Mouse (Mus musculus) layer of hippocampus, adult 8-10 months (tissue): ENCODE results near the gene Ptpn12. TPM values are rescaled to one million over a fixed set of nuclear protein-coding genes. Genes with fewer than 3 reads are reported as not detected.

Source experiments
- DNase-seq, 2 experiments: peaks; one replicate each; pipeline ENCODE4 v3.0.0; 2022; ENCODE audit warnings: low spot score in 2 of 2
- total RNA-seq, 4 experiments: library from RNA; stranded (reverse); gene quantifications; 2 replicates each; pipeline ENCODE4 v1.2.4; 2022

Gene Ptpn12
- 10 to 100 TPM; 36.3 to 42.8 (median 38.0) TPM for total RNA-seq

- peak; percentile 92 to 94 for DNase-seq
Observed at GRCm38 (mm10) chr5:21055820-21056531, at the start of gene Ptpn12. Gene Ptpn12, minus strand, starts transcription at chr5:21055911.

- no peak for DNase-seq
Observed at GRCm38 (mm10) chr5:21091179-21091578, 35.5 kb upstream of the Ptpn12 start.

- no peak for DNase-seq
Observed at GRCm38 (mm10) chr5:21057217-21057616, 1.5 kb upstream of the Ptpn12 start.

- DNase-seq, result no peak
Observed at GRCm38 (mm10) chr5:21056595-21056994, 884 bp upstream of the Ptpn12 start.

- peak; percentile 27 to 42 for DNase-seq
Observed at GRCm38 (mm10) chr5:21055071-21055819, 466 bp downstream of the Ptpn12 start.

GRCm38 (mm10) chr5:21054472-21055070, 1.1 kb downstream of the Ptpn12 start:
- DNase-seq, result peak; percentile 42 to 46

- DNase-seq, result no peak
Observed at GRCm38 (mm10) chr5:21053571-21054307, 2.0 kb downstream of the Ptpn12 start.

- no peak for DNase-seq
Observed at GRCm38 (mm10) chr5:21052521-21052920, 3.2 kb downstream of the Ptpn12 start.

GRCm38 (mm10) chr5:21050770-21051122, 5.0 kb downstream of the Ptpn12 start:
- DNase-seq, result no peak

- no peak for DNase-seq
Observed at GRCm38 (mm10) chr5:21050061-21050769, 5.5 kb downstream of the Ptpn12 start.

- no peak for DNase-seq
Observed at GRCm38 (mm10) chr5:21049006-21049405, 6.7 kb downstream of the Ptpn12 start.

GRCm38 (mm10) chr5:21047114-21047513, 8.6 kb downstream of the Ptpn12 start:
- no peak for DNase-seq

- no peak for DNase-seq
Observed at GRCm38 (mm10) chr5:21046150-21047048, 9.3 kb downstream of the Ptpn12 start.

- DNase-seq, result no peak
Observed at GRCm38 (mm10) chr5:21045462-21045861, 10.2 kb downstream of the Ptpn12 start.

GRCm38 (mm10) chr5:21038100-21038499, 17.6 kb downstream of the Ptpn12 start:
- DNase-seq, result no peak

GRCm38 (mm10) chr5:21035689-21036480, 19.8 kb downstream of the Ptpn12 start:
- DNase-seq, result no peak

- DNase-seq, result no peak
Observed at GRCm38 (mm10) chr5:21034388-21034966, 21.2 kb downstream of the Ptpn12 start.

GRCm38 (mm10) chr5:21033382-21034056, 22.2 kb downstream of the Ptpn12 start:
- no peak for DNase-seq
